In the genomic region with DNA sequence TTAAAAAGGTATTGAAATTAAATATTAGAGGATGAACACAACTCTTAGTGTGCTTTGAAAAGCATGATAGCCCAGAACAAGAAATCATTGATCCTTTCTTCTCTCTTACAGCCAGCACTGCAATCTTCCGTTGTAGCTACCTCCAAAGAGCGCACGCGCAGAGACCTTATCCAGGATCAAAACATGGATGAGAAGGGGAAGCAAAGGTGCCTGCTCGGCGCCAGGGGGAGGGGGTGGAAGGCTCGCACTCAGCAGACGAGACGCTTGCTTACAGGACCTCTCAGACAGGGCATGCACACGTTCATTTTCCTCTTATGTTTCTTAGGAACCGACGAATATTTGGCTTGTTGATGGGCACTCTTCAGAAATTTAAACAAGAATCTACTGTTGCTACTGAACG, we compare ENCODE assay signal across 22 mouse cellular contexts. TPM values are rescaled to one million over a fixed set of nuclear protein-coding genes. Genes with fewer than 3 reads are reported as not detected.
DNase-seq lines count a peak whose midpoint lies in the region; ATAC-seq and TF ChIP-seq lines count a peak whose summit lies in the region.
"Had no signal": no experiment of that assay in that cellular context is flagged by ENCODE, and none has a peak within 500 bp of the region (broad histone marks: within the 10 kb centered on the region; RNA-seq: fewer than 3 reads in every experiment).

No protein-coding gene starts in this region.

- no peaks in the 10 kb centered on the region for H3K27me3 ChIP-seq in erythroblast, embryonic 14.5 days (ENCODE audit: control insufficient read depth)
- H3K27me3 ChIP-seq in intestine, embryonic 14.5 days (replicated peaks; ENCODE audit: control insufficient read depth, insufficient read depth, low read length) = no peaks in the 10 kb centered on the region
- no peaks in the 10 kb centered on the region for H3K27me3 ChIP-seq in intestine, embryonic 15.5 days (replicated peaks)
- no peaks in the 10 kb centered on the region for H3K27me3 ChIP-seq in E14TG2a.4 (ENCODE audit: insufficient read depth, low read length)
- H3K27me3 ChIP-seq: embryonic facial prominence, embryonic 12.5 days; forebrain, embryonic 13.5 days; heart, embryonic 15.5 days had no signal

- H3K4me3 ChIP-seq in erythroblast, embryonic 14.5 days (replicated peaks) = peak overlapping the region; percentile 12
- no peak overlapping the region for H3K4me3 ChIP-seq in intestine, embryonic 14.5 days (ENCODE audit: low read depth, low read length)
- H3K4me3 ChIP-seq in intestine, embryonic 15.5 days (replicated peaks) = no peak overlapping the region
- H3K4me3 ChIP-seq in E14TG2a.4 (replicated peaks; ENCODE audit: low read length) = peak overlapping the region; percentile 100; the same call in 1 of the 2 replicates

- no peak for ATAC-seq in erythroblast, adult 5-6 weeks (replicated peaks; ENCODE audit: low FRiP score, poor library complexity, severe bottlenecking)
- ATAC-seq in intestine, embryonic 14.5 days (replicated peaks; ENCODE audit: low FRiP score, low TSS enrichment, low read depth) = no peak
- no peak for ATAC-seq in intestine, embryonic 15.5 days
- ATAC-seq: CD4-positive, CD25-positive, alpha-beta regulatory T cell, adult 4 months; forebrain, embryonic 13.5 days; forebrain, postnatal 0 days; hindbrain, embryonic 16.5 days; inflammation-experienced regulatory T-cells, adult 6 months had no signal

- TF ChIP-seq CTCF in E14TG2a.4 (conservative IDR thresholded peaks at IDR 0.05; ENCODE audit: low read length) = no peak

- peaks cover 30% of the 10 kb centered on the region for H3K4me1 ChIP-seq in erythroblast, embryonic 14.5 days (ENCODE audit: control insufficient read depth)
- no peaks in the 10 kb centered on the region; the same call in 1 of the 2 replicates for H3K4me1 ChIP-seq in intestine, embryonic 14.5 days (replicated peaks; ENCODE audit: control insufficient read depth, insufficient read depth, low read length)
- H3K4me1 ChIP-seq in intestine, embryonic 15.5 days (replicated peaks) = no peaks in the 10 kb centered on the region
- peaks cover 35% of the 10 kb centered on the region for H3K4me1 ChIP-seq in E14TG2a.4 (replicated peaks; ENCODE audit: low read depth, low read length)

- WGBS in intestine, embryonic 14.5 days = 93% methylated on average over 13 of the region's 13 CpGs
- 89% methylated on average over 13 of the region's 13 CpGs for WGBS in intestine, embryonic 15.5 days

- peak; percentile 31 for DNase-seq in intestine, embryonic 14.5 days (ENCODE audit: low spot score)
- peak; percentile 76 for DNase-seq in ZHBTc4 (ENCODE audit: low read depth, low spot score)
- no peak for DNase-seq in layer of hippocampus, postnatal 14 days (ENCODE audit: low spot score in 2 of 2)
- DNase-seq: adrenal gland, postnatal 14 days; B cell, adult 2 months; cerebellum, adult 11-12 months; cerebellum, adult 9-10 months; cerebellum, postnatal 25 days; forebrain, postnatal 0 days; gastrocnemius, postnatal 25 days; heart, postnatal 14 days; kidney, adult 2 months had no signal

- H3K4me2 ChIP-seq in intestine, embryonic 14.5 days (ENCODE audit: low read length) = no peak overlapping the region
- no peak overlapping the region for H3K4me2 ChIP-seq in intestine, embryonic 15.5 days (replicated peaks)

- no peak overlapping the region for H3K27ac ChIP-seq in intestine, embryonic 14.5 days (ENCODE audit: low read depth)
- no peak overlapping the region for H3K27ac ChIP-seq in intestine, embryonic 15.5 days
- H3K27ac ChIP-seq: embryonic facial prominence, embryonic 12.5 days; forebrain, embryonic 13.5 days; heart, embryonic 15.5 days had no signal

- no peaks in the 10 kb centered on the region for H3K9me3 ChIP-seq in erythroblast, embryonic 14.5 days (ENCODE audit: control insufficient read depth, low read length)
- no peaks in the 10 kb centered on the region for H3K9me3 ChIP-seq in intestine, embryonic 14.5 days (ENCODE audit: control insufficient read depth, low read length)
- H3K9me3 ChIP-seq in intestine, embryonic 15.5 days = no peaks in the 10 kb centered on the region
- no peaks in the 10 kb centered on the region for H3K9me3 ChIP-seq in E14TG2a.4 (ENCODE audit: low read length)
- H3K9me3 ChIP-seq: embryonic facial prominence, embryonic 12.5 days; forebrain, embryonic 13.5 days; heart, embryonic 15.5 days had no signal

- H3K36me3 ChIP-seq in erythroblast, embryonic 14.5 days (ENCODE audit: control insufficient read depth) = peaks cover 58% of the 10 kb centered on the region
- H3K36me3 ChIP-seq in intestine, embryonic 14.5 days (ENCODE audit: control insufficient read depth, insufficient read depth, low read length) = peaks cover 52% of the 10 kb centered on the region
- peaks cover 30% of the 10 kb centered on the region for H3K36me3 ChIP-seq in intestine, embryonic 15.5 days
- H3K36me3 ChIP-seq in E14TG2a.4 (ENCODE audit: insufficient read depth, low read length) = peaks cover 56% of the 10 kb centered on the region

- H3K9ac ChIP-seq in intestine, embryonic 14.5 days (ENCODE audit: low read length) = no peak overlapping the region
- H3K9ac ChIP-seq in intestine, embryonic 15.5 days = no peak overlapping the region
- H3K9ac ChIP-seq: embryonic facial prominence, embryonic 12.5 days; forebrain, embryonic 13.5 days; forebrain, postnatal 0 days; heart, embryonic 15.5 days had no signal

RNA-seq across cellular contexts. Expression of a gene that starts 2.1 kb away (rescaled TPM):
- polyA plus RNA-seq in erythroblast, embryonic 14.5 days (2012) = 5.0 and 5.9 TPM in 2 replicates
- total RNA-seq in erythroblast, adult 5-6 weeks (2015; ENCODE audit: low replicate concordance) = 22.3 and 24.5 TPM in 2 replicates
- total RNA-seq in erythroblast, adult 5-6 weeks (2017; ENCODE audit: low replicate concordance) = 23.3 and 40.4 TPM in 2 replicates
- 71.3 and 80.0 TPM in 2 replicates for polyA plus RNA-seq in intestine, embryonic 14.5 days (2014; fragmentation: Nextera tagmentation; extraction: Ambion mirVana)
- polyA plus RNA-seq in intestine, embryonic 15.5 days (2015; fragmentation: Nextera tagmentation; extraction: Ambion mirVana) = 81.7 and 90.8 TPM in 2 replicates
- 10 to 100 TPM; 57.6 to 68.9 TPM for total RNA-seq in layer of hippocampus, postnatal 14 days (2021)

RNA-seq across cellular contexts. Expression of a gene that starts 7.5 kb away (rescaled TPM):
- 9.5 and 10.4 TPM in 2 replicates for polyA plus RNA-seq in erythroblast, embryonic 14.5 days (2012)
- total RNA-seq in erythroblast, adult 5-6 weeks (2015; ENCODE audit: low replicate concordance) = 12.3 and 19.0 TPM in 2 replicates
- total RNA-seq in erythroblast, adult 5-6 weeks (2017; ENCODE audit: low replicate concordance) = 29.1 and 35.3 TPM in 2 replicates
- 54.1 and 57.0 TPM in 2 replicates for polyA plus RNA-seq in intestine, embryonic 14.5 days (2014; fragmentation: Nextera tagmentation; extraction: Ambion mirVana)
- polyA plus RNA-seq in intestine, embryonic 15.5 days (2015; fragmentation: Nextera tagmentation; extraction: Ambion mirVana) = 79.1 and 84.2 TPM in 2 replicates
- total RNA-seq in layer of hippocampus, postnatal 14 days (2021) = 100 to 1,000 TPM; 104 to 119 TPM

RNA-seq across cellular contexts. Expression of a gene that starts 26.8 kb away (rescaled TPM):
- polyA plus RNA-seq in erythroblast, embryonic 14.5 days (2012) = 1.2 and 1.5 TPM in 2 replicates
- 40.5 and 54.1 TPM in 2 replicates for total RNA-seq in erythroblast, adult 5-6 weeks (2015; ENCODE audit: low replicate concordance)
- total RNA-seq in erythroblast, adult 5-6 weeks (2017; ENCODE audit: low replicate concordance) = 66.7 and 125 TPM in 2 replicates
- polyA plus RNA-seq in intestine, embryonic 14.5 days (2014; fragmentation: Nextera tagmentation; extraction: Ambion mirVana) = 70.9 and 75.2 TPM in 2 replicates
- 84.2 and 102 TPM in 2 replicates for polyA plus RNA-seq in intestine, embryonic 15.5 days (2015; fragmentation: Nextera tagmentation; extraction: Ambion mirVana)
- 10 to 100 TPM; 44.1 to 48.1 TPM for total RNA-seq in layer of hippocampus, postnatal 14 days (2021)

RNA-seq across cellular contexts. Expression of a gene that starts 55.6 kb away (rescaled TPM):
- polyA plus RNA-seq in erythroblast, embryonic 14.5 days (2012) = 0.40 and 0.54 TPM in 2 replicates
- total RNA-seq in erythroblast, adult 5-6 weeks (2015; ENCODE audit: low replicate concordance) = 8.4 and 12.3 TPM in 2 replicates
- total RNA-seq in erythroblast, adult 5-6 weeks (2017; ENCODE audit: low replicate concordance) = 3.2 and 9.5 TPM in 2 replicates
- 18.7 and 24.4 TPM in 2 replicates for polyA plus RNA-seq in intestine, embryonic 14.5 days (2014; fragmentation: Nextera tagmentation; extraction: Ambion mirVana)
- 20.4 and 23.8 TPM in 2 replicates for polyA plus RNA-seq in intestine, embryonic 15.5 days (2015; fragmentation: Nextera tagmentation; extraction: Ambion mirVana)
- total RNA-seq in layer of hippocampus, postnatal 14 days (2021) = 1 to 10 TPM; 7.0 to 8.2 TPM

RNA-seq across cellular contexts. Expression of a gene that starts 57.0 kb away (rescaled TPM):
- 0.37 and 0.60 TPM in 2 replicates for polyA plus RNA-seq in erythroblast, embryonic 14.5 days (2012)
- total RNA-seq in erythroblast, adult 5-6 weeks (2015; ENCODE audit: low replicate concordance) = 18.6 and 22.2 TPM in 2 replicates
- total RNA-seq in erythroblast, adult 5-6 weeks (2017; ENCODE audit: low replicate concordance) = 19.2 and 21.2 TPM in 2 replicates
- 70.8 and 75.9 TPM in 2 replicates for polyA plus RNA-seq in intestine, embryonic 14.5 days (2014; fragmentation: Nextera tagmentation; extraction: Ambion mirVana)
- 76.5 and 84.0 TPM in 2 replicates for polyA plus RNA-seq in intestine, embryonic 15.5 days (2015; fragmentation: Nextera tagmentation; extraction: Ambion mirVana)
- 100 to 1,000 TPM; 108 to 113 TPM for total RNA-seq in layer of hippocampus, postnatal 14 days (2021)

Comparison
In these comparisons a context has a peak if more than half of its experiments do, and no peak if none do; other contexts are left out.
1. H3K4me3 ChIP-seq: peak in erythroblast, embryonic 14.5 days (single experiment) and E14TG2a.4 (single experiment); none in intestine, embryonic 14.5 days (single experiment) and intestine, embryonic 15.5 days (single experiment).
2. DNase-seq: peak in intestine, embryonic 14.5 days (single experiment) and ZHBTc4 (single experiment); none in layer of hippocampus, postnatal 14 days (0 of 2).
3. RNA of a gene that starts 2.1 kb away (polyA plus RNA-seq): 81.7 to 90.8 TPM in intestine, embryonic 15.5 days and 71.3 to 80.0 TPM in intestine, embryonic 14.5 days; 5.0 to 5.9 TPM in erythroblast, embryonic 14.5 days; every median in the first group is over 10 times any median in the second.
4. RNA of a gene that starts 26.8 kb away (polyA plus RNA-seq): 84.2 to 102 TPM in intestine, embryonic 15.5 days and 70.9 to 75.2 TPM in intestine, embryonic 14.5 days; 1.2 to 1.5 TPM in erythroblast, embryonic 14.5 days; every median in the first group is over 10 times any median in the second.